Mouse (Mus musculus): ENCODE measurements around the gene Morc3. TPM values are rescaled to one million over a fixed set of nuclear protein-coding genes. Genes with fewer than 3 reads are reported as not detected.

The Morc3 gene
- polyA plus RNA-seq, 1 experiment from 2014 or later: 33.6 TPM

- WGBS: 44% methylated on average over 22 of the region's 22 CpGs
- Histone ChIP-seq H3K4me1 (peaks cover 3% of the 10 kb centered on the region; the same call in 1 of the 2 replicates), H3K9me3 (no peaks in the 10 kb centered on the region), H3K9ac (no peak overlapping the region), H3K4me2 (peak overlapping the region; percentile 45), H3K36me3 (replicated peaks) (no peaks in the 10 kb centered on the region), H3K27me3 (0 out of 2 replicates have a peak, but pooled peaks cover 4% of the 10 kb centered on the region), H3K4me3 (replicated peaks) (0 out of 2 replicates have a peak overlapping the region, but pooled peaks have one; percentile 15), H3K27ac (no peak overlapping the region)
- peak; percentile 53 for ATAC-seq (ENCODE audit: low FRiP score)
Observed at GRCm38 (mm10) chr16:93917712-93918678, 86.1 kb downstream of the Morc3 start.

GRCm38 (mm10) chr16:93918679-93919060, 86.7 kb downstream of the Morc3 start:
- H3K9me3 ChIP-seq: no peaks in the 10 kb centered on the region
- peak overlapping the region; percentile 45 for H3K4me2 ChIP-seq
- H3K27me3 ChIP-seq: 0 out of 2 replicates have a peak, but pooled peaks cover 4% of the 10 kb centered on the region
- H3K9ac ChIP-seq: no peak overlapping the region
- H3K27ac ChIP-seq: no peak overlapping the region
- H3K36me3 ChIP-seq (replicated peaks): no peaks in the 10 kb centered on the region
- no peak for ATAC-seq (ENCODE audit: low FRiP score)
- H3K4me3 ChIP-seq (replicated peaks): 0 out of 2 replicates have a peak overlapping the region, but pooled peaks have one; percentile 15
- H3K4me1 ChIP-seq: peaks cover 3% of the 10 kb centered on the region; the same call in 1 of the 2 replicates
- WGBS: 66% methylated on average over 8 of the region's 8 CpGs

- 0 out of 2 replicates have a peak, but pooled peaks cover 4% of the 10 kb centered on the region for H3K27me3 ChIP-seq
- no peak overlapping the region for H3K9ac ChIP-seq
- H3K4me1 ChIP-seq: peaks cover 3% of the 10 kb centered on the region; the same call in 1 of the 2 replicates
- no peak for ATAC-seq (ENCODE audit: low FRiP score)
- no peak overlapping the region for H3K27ac ChIP-seq
- no peak overlapping the region for H3K4me2 ChIP-seq
- H3K36me3 ChIP-seq (replicated peaks): no peaks in the 10 kb centered on the region
- WGBS: 84% methylated on average over 20 of the region's 20 CpGs
- no peak overlapping the region for H3K4me3 ChIP-seq (replicated peaks)
- H3K9me3 ChIP-seq: no peaks in the 10 kb centered on the region
Observed at GRCm38 (mm10) chr16:93919189-93919588, 87.3 kb downstream of the Morc3 start.

- H3K27me3 ChIP-seq: 0 out of 2 replicates have a peak, but pooled peaks cover 4% of the 10 kb centered on the region
- WGBS: 74% methylated on average over 4 of the region's 4 CpGs
- H3K9ac ChIP-seq: no peak overlapping the region
- H3K4me3 ChIP-seq (replicated peaks): no peak overlapping the region
- H3K4me1 ChIP-seq: peaks cover 3% of the 10 kb centered on the region; the same call in 1 of the 2 replicates
- no peak overlapping the region for H3K4me2 ChIP-seq
- H3K27ac ChIP-seq: no peak overlapping the region
- no peaks in the 10 kb centered on the region for H3K9me3 ChIP-seq
- ATAC-seq (ENCODE audit: low FRiP score): no peak
- no peaks in the 10 kb centered on the region for H3K36me3 ChIP-seq (replicated peaks)
Observed at GRCm38 (mm10) chr16:93920673-93921072, 88.8 kb downstream of the Morc3 start.

- 79% methylated on average over 5 of the region's 5 CpGs for WGBS
- Histone ChIP-seq H3K4me2 (no peak overlapping the region), H3K9ac (no peak overlapping the region), H3K4me1 (peaks cover 3% of the 10 kb centered on the region; the same call in 1 of the 2 replicates), H3K4me3 (replicated peaks) (no peak overlapping the region), H3K36me3 (replicated peaks) (no peaks in the 10 kb centered on the region), H3K9me3 (no peaks in the 10 kb centered on the region), H3K27ac (no peak overlapping the region), H3K27me3 (no peaks in the 10 kb centered on the region)
- no peak for ATAC-seq (ENCODE audit: low FRiP score)
Observed at GRCm38 (mm10) chr16:93922835-93923389, 91.0 kb downstream of the Morc3 start.

GRCm38 (mm10) chr16:93923788-93924187, 91.9 kb downstream of the Morc3 start:
- ATAC-seq (ENCODE audit: low FRiP score): no peak
- Histone ChIP-seq H3K4me1 (no peaks in the 10 kb centered on the region), H3K9ac (no peak overlapping the region), H3K9me3 (no peaks in the 10 kb centered on the region), H3K27ac (no peak overlapping the region), H3K36me3 (replicated peaks) (no peaks in the 10 kb centered on the region), H3K4me3 (replicated peaks) (no peak overlapping the region), H3K4me2 (no peak overlapping the region), H3K27me3 (no peaks in the 10 kb centered on the region)
- WGBS: 77% methylated on average over 7 of the region's 7 CpGs

Other genes with a start within 250 kb of the Morc3 start
- 15.8 and 17.2 TPM in 2 replicates for gene Setd4, start 228.1 kb upstream of the Morc3 start, polyA plus RNA-seq (2016; fragmentation: Nextera tagmentation; extraction: Ambion mirVana)
- 108 and 112 TPM in 2 replicates for gene Cbr1, start 226.3 kb upstream of the Morc3 start, polyA plus RNA-seq (2016; fragmentation: Nextera tagmentation; extraction: Ambion mirVana)
- gene Gm5678, start 204.0 kb upstream of the Morc3 start, polyA plus RNA-seq (2016; fragmentation: Nextera tagmentation; extraction: Ambion mirVana): not detected in 2 replicates
- gene Cbr3, start 148.9 kb upstream of the Morc3 start, polyA plus RNA-seq (2016; fragmentation: Nextera tagmentation; extraction: Ambion mirVana): 0.33 and 0.45 TPM in 2 replicates
- 19.2 and 19.6 TPM in 2 replicates for gene Dop1b, start 120.2 kb upstream of the Morc3 start, polyA plus RNA-seq (2016; fragmentation: Nextera tagmentation; extraction: Ambion mirVana)
- gene Chaf1b, start 51.8 kb downstream of the Morc3 start, polyA plus RNA-seq (2016; fragmentation: Nextera tagmentation; extraction: Ambion mirVana): 92.4 and 93.4 TPM in 2 replicates
- not detected in 2 replicates for gene Cldn14, start 176.7 kb downstream of the Morc3 start, polyA plus RNA-seq (2016; fragmentation: Nextera tagmentation; extraction: Ambion mirVana)

All from forebrain, embryonic 12.5 days (tissue).